Comparison of ENCODE assay signal across 8 mouse cellular contexts in genomic region chr11:99389264-99389663, GRCm38 (mm10). TPM values are rescaled to one million over a fixed set of nuclear protein-coding genes. Genes with fewer than 3 reads are reported as not detected.
DNase-seq lines count a peak whose midpoint lies in the region; ATAC-seq and TF ChIP-seq lines count a peak whose summit lies in the region.
"Had no signal": no experiment of that assay in that cellular context is flagged by ENCODE, and none has a peak within 500 bp of the region (broad histone marks: within the 10 kb centered on the region; RNA-seq: fewer than 3 reads in every experiment).

Gene Krt10 (minus strand): TSS chr11:99389364.

- no peaks in the 10 kb centered on the region for H3K4me1 ChIP-seq in embryonic facial prominence, embryonic 11.5 days (ENCODE audit: control insufficient read depth, insufficient read depth, low read length)
- H3K4me1 ChIP-seq in hindbrain, embryonic 13.5 days (replicated peaks), result peaks cover 11% of the 10 kb centered on the region
- H3K4me1 ChIP-seq in midbrain, embryonic 14.5 days (ENCODE audit: control insufficient read depth, insufficient read depth, low read length), result no peaks in the 10 kb centered on the region

- H3K36me3 ChIP-seq in embryonic facial prominence, embryonic 11.5 days (replicated peaks; ENCODE audit: control insufficient read depth, insufficient read depth, low read depth, low read length), result no peaks in the 10 kb centered on the region
- no peaks in the 10 kb centered on the region for H3K36me3 ChIP-seq in hindbrain, embryonic 13.5 days
- no peaks in the 10 kb centered on the region for H3K36me3 ChIP-seq in midbrain, embryonic 14.5 days (ENCODE audit: control insufficient read depth, insufficient read depth, low read length)

- no peak within 1 kb of the TSS for H3K4me3 ChIP-seq in layer of hippocampus, adult 2 months
- no peak within 1 kb of the TSS for H3K4me3 ChIP-seq in embryonic facial prominence, embryonic 11.5 days (ENCODE audit: low read depth, low read length)
- no peak within 1 kb of the TSS for H3K4me3 ChIP-seq in hindbrain, embryonic 13.5 days
- H3K4me3 ChIP-seq in midbrain, embryonic 14.5 days (replicated peaks; ENCODE audit: low read depth, low read length), result no peak within 1 kb of the TSS

- H3K9me3 ChIP-seq in embryonic facial prominence, embryonic 11.5 days (replicated peaks; ENCODE audit: control insufficient read depth, low read length), result no peaks in the 10 kb centered on the region
- H3K9me3 ChIP-seq in hindbrain, embryonic 13.5 days, result no peaks in the 10 kb centered on the region
- H3K9me3 ChIP-seq in midbrain, embryonic 14.5 days (ENCODE audit: control insufficient read depth, low read length), result no peaks in the 10 kb centered on the region

- TF ChIP-seq CTCF in layer of hippocampus, adult 2 months (conservative IDR thresholded peaks at IDR 0.05), result no peak

- WGBS in embryonic facial prominence, embryonic 11.5 days, result 74% methylated on average over 4 of the region's 4 CpGs
- WGBS in hindbrain, embryonic 13.5 days, result 85% methylated on average over 4 of the region's 4 CpGs
- WGBS in midbrain, embryonic 14.5 days, result 88% methylated on average over 4 of the region's 4 CpGs

- ATAC-seq in embryonic facial prominence, embryonic 11.5 days (replicated peaks; ENCODE audit: insufficient number of reproducible peaks, low FRiP score, low TSS enrichment, low read depth), result no peak
- ATAC-seq in hindbrain, embryonic 13.5 days (ENCODE audit: low FRiP score), result no peak
- ATAC-seq in midbrain, embryonic 14.5 days (ENCODE audit: low FRiP score, low TSS enrichment), result no peak

- DNase-seq in layer of hippocampus, adult 2 months (ENCODE audit: low spot score in 2 of 2), result no peak
- no peak for DNase-seq in layer of hippocampus, adult 9-10 months (ENCODE audit: low spot score)
- DNase-seq in embryonic facial prominence, embryonic 11.5 days (ENCODE audit: low spot score), result no peak
- DNase-seq in midbrain, embryonic 14.5 days, result no peak
- DNase-seq in retina, postnatal 1 day, result no peak
- no peak for DNase-seq in cerebellum, adult 11-12 months
- DNase-seq: cerebellum, postnatal 14 days had no signal

- no peaks in the 10 kb centered on the region for H3K27me3 ChIP-seq in embryonic facial prominence, embryonic 11.5 days (ENCODE audit: control insufficient read depth, insufficient read depth, low read length)
- H3K27me3 ChIP-seq in hindbrain, embryonic 13.5 days, result 0 out of 2 replicates have a peak, but pooled peaks cover 4% of the 10 kb centered on the region
- no peaks in the 10 kb centered on the region for H3K27me3 ChIP-seq in midbrain, embryonic 14.5 days (ENCODE audit: control insufficient read depth, insufficient read depth, low read length)

- H3K4me2 ChIP-seq in embryonic facial prominence, embryonic 11.5 days (ENCODE audit: low read depth, low read length), result no peak within 1 kb of the TSS
- no peak within 1 kb of the TSS for H3K4me2 ChIP-seq in hindbrain, embryonic 13.5 days
- H3K4me2 ChIP-seq in midbrain, embryonic 14.5 days (ENCODE audit: low read length), result no peak within 1 kb of the TSS

- no peak within 1 kb of the TSS for H3K27ac ChIP-seq in layer of hippocampus, adult 2 months
- H3K27ac ChIP-seq in embryonic facial prominence, embryonic 11.5 days (replicated peaks; ENCODE audit: low read depth, low read length), result no peak within 1 kb of the TSS
- H3K27ac ChIP-seq in hindbrain, embryonic 13.5 days, result no peak within 1 kb of the TSS
- H3K27ac ChIP-seq in midbrain, embryonic 14.5 days (replicated peaks; ENCODE audit: low read depth, low read length), result no peak within 1 kb of the TSS

- H3K9ac ChIP-seq in embryonic facial prominence, embryonic 11.5 days (replicated peaks; ENCODE audit: low read length), result no peak within 1 kb of the TSS
- H3K9ac ChIP-seq in hindbrain, embryonic 13.5 days, result no peak within 1 kb of the TSS
- no peak within 1 kb of the TSS for H3K9ac ChIP-seq in midbrain, embryonic 14.5 days (replicated peaks; ENCODE audit: low read length)

RNA-seq across cellular contexts. Expression of gene Krt10, which starts in this region (rescaled TPM):
- total RNA-seq in layer of hippocampus, adult 2 months (2021), result 10 to 100 TPM; 14.8 to 16.4 TPM
- polyA plus RNA-seq in embryonic facial prominence, embryonic 11.5 days (2014; fragmentation: Nextera tagmentation; extraction: Ambion mirVana), result 26.7 and 30.1 TPM in 2 replicates
- 32.7 and 41.6 TPM in 2 replicates for polyA plus RNA-seq in hindbrain, embryonic 13.5 days (2015; fragmentation: Nextera tagmentation; extraction: Ambion mirVana)
- 33.8 and 37.9 TPM in 2 replicates for polyA plus RNA-seq in midbrain, embryonic 14.5 days (2014; fragmentation: Nextera tagmentation; extraction: Ambion mirVana)
